Mouse (Mus musculus): ENCODE data around the gene Nufip1.

GRCm38 (mm10) chr14:76082086-76082636, 28.5 kb upstream of the Nufip1 start:
- TF ChIP-seq GATA1 (IDR thresholded peaks at IDR 0.05; ENCODE audit: borderline replicate concordance, low read length) = no peak
- no peak for TF ChIP-seq FLI1 (IDR thresholded peaks at IDR 0.05; ENCODE audit: low read length)

All from megakaryocyte, embryonic 14.5 days (primary cell).